Mouse (Mus musculus): ENCODE measurements around the gene Chchd10.
A peak's percentile ranks its signal among the peaks of the same experiment; 100 is the strongest.
"Not testable (repeated sequence)": the region's sequence is repeated elsewhere in the genome, so short reads cannot be mapped to it uniquely, and the experiment has no call there.

The Chchd10 gene

DNA sequence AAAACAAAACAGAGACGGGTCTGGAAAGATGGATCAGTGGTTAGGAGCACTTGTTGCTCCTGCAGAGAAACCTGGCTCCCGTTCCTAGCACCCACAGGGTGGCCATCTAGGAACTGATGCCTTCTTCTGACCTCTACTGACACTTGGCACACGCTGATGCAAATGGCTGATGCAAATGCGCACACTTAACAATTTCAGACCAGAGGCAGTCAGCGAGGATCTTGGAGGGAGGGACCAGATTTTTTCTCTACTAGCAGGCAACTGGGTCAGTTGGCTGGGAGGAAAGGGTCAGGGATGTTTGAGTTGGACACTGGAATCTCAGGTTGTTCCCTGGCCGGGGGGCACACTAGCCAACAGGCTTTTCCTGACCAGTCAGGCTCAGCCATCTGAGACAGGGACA is at the start of gene Chchd10:
Gene Chchd10 (plus strand): TSS at position 240 of the 400 bp plus-strand sequence.
- no peak for DNase-seq (ENCODE audit: low spot score)

DNA sequence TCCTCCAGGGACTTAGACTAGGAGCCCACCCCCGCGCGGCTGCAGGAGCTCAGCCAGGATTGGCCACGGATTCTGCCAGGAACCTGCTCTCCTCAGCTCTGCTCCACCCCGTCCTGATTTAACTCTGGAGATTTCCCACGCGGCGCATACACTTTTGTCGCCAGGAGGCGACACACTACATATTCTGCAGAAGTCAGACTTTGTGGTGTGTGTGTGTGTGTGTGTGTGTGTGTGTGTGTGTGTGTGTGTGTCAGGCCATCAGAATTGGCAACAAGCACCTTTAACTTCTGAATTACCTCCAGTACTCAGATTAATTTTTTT is 49.7 kb upstream of the Chchd10 start:
- DNase-seq (ENCODE audit: low spot score) = peak; percentile 86

DNA sequence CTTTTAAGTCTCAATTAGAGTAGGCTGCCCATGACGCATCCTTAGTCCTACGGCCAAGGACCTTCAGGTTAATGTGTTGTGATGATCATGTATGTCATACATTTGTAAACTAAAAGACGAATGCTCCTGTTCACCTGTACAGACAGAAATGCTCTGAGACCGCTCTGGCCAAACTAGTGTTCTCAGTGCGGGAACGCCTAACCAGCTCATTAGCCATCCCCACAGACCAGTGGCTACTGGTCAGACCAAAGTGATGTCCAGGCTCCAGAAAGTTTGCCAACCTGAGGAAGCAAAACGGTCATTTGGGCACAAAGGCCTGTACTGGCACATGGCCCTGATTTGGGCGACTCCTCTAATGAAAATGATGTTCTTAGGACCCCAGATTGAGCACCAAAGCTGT is 48.2 kb upstream of the Chchd10 start:
- no peak for DNase-seq (ENCODE audit: low spot score)

DNA sequence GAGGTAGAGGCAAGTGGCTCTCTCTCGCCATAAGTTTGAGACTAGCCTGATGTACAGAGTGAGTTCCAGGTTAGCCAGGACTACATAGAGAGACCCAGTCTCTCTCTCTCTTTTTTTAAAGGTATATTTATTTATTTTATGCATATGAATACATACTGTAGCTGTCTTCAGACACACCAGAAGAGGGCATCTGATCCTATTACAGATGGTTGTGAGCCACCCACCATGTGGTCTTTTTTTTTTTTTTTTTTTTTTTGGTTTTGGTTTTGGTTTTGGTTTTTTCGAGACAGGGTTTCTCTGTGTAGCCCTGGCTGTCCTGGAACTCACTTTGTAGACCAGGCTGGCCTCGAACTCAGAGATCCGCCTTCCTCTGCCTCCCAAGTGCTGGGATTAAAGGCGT is 45.4 kb upstream of the Chchd10 start:
- DNase-seq (ENCODE audit: low spot score) = not testable (repeated sequence)

DNA sequence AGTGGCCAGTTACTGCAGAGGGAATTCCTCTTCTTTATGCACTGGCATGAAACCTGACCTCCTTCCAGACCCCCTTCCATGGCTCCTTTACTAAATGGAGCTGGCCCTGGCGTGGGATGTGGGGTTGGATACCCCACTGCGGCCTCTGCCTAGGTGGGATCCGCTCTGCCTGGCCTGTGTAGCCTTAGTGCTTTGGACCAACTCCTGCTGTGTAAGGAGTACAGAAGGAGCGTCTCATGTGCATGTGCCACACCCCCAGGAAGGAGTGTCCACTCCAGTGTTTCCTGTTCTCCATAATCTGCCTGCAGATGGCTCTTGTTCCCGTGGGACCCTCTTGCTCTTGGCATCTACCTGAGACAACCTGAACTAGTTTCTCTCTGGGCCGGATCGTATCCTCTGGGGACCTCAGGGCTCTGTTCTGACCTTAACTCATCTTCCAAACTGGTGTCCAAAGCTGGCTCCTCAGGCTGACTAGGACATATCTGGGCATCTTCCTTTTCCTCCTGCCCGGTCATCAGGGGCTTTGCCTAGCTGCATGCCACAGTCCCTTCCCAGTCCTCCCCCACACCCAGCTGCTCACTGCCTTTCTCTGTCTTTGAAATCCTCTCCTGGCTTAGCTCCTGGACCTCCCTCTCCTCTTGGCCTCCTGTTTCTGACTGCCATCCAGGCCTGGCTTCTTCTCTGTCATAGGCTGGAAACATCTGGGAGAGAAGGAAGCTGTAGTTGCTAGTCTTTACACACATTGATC is 43.4 kb upstream of the Chchd10 start:
- DNase-seq (ENCODE audit: low spot score) = peak; percentile 43

DNA sequence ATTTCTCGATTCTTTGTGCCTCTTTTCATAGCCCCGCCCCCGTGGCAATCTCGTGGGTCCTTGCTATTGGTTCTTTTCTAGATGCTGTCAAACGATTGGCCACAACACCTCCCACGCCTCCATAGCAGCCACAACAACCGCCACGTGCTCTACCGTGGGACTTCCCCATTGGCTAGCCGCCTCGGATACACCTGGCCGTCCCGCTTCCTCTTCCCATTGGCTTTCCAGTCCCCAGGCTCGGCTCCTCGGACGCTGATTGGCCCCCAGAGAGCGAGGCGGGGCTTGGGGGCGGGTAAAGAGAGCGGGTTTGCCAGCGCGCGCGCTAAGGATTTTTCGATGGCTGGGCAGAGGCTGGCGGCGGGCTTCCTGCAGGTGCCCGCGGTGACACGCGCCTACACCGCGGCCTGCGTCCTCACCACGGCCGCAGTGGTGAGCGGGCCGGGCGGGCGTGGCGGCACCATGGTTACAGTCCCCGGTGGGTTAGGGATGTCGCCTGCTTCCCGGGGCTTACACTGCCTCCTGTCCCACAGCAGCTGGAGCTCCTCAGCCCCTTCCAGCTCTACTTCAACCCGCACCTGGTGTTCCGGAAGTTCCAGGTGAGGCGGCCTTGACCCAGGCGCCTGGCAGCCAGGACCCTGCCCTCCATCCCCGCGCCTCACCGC is 39.7 kb upstream of the Chchd10 start, which contains the start of gene Derl3:
Gene Derl3 (plus strand): TSS at position 325 of the 662 bp plus-strand sequence.
- DNase-seq (ENCODE audit: low spot score) = peak; percentile 95

DNA sequence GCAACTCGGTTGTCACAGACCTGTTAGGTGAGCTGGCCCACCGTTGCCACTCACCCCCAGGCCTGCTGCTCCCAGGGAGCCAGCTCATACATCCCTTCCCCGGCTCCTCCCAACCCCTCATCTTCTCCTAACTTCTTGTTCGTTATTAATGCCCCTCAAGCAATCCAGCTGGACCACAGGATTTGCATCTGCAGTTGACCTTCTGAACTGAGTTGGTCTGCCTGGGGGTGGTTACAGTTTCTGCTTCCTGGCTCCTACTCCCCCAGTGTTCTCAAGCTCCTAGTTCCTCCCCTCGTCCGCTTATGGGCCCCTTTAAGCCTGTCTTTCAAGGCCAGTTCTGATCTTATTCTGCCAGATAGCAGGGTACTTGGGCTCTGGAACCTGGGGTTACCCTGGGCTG is 38.3 kb upstream of the Chchd10 start:
- no peak for DNase-seq (ENCODE audit: low spot score)

DNA sequence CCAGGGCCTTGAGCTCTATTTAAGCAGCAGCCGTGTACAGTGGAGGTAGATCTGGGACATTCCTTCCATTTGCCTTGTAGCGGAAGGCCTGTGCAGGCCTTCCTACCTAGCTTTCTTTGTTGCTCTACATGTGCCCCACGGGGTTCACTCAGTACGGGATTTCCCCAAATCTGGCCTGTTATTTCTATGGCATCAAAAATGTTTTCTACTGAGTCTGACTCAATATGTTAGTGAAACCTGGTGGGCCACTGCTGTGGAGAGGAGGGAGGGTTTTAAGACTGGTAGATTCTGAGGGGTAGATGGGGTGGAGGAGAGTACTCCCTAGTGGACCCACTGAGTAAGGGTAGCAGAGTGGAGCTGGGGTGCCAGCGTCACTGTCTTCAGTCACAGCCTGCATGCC is 37.2 kb upstream of the Chchd10 start:
- DNase-seq (ENCODE audit: low spot score) = no peak

DNA sequence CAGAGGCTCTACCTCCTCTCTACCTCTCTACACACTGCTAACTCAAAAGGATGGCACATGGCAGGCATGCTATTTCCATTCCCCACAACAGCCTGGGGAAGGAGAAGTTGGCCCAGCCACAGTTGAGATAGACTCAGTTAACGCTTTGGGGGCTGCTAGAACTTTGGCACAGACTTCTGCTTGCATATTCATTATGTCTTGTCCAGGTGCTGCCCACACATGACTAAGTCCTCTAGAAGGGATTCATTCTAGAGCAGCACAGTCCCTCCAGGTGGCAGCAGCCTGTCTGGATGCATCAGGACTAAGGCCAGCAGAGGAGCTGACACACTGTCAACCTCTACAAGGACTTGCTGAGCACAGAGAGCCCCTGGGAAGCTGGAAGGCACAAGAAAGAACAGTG is 36.7 kb upstream of the Chchd10 start:
- no peak for DNase-seq (ENCODE audit: low spot score)

DNA sequence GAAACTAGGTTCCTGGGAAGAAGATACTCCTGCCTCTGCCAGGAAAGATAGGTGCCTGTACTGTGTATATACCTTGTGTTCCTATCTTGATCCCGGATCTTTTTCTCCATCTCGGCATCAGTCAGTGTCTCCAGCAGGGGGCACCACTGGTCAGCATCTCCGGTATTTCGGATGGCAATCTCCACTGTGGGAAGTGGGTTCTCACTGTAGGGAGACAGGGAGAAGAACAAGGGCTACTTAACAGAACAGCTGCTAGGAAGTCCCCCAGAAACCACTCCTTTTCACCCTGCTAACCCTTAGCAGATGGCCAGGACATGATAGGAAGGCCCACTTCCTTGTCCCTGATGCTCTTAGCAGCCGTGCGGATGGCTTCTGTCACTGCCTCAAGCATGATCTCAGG is 35.6 kb upstream of the Chchd10 start:
- peak; percentile 82 for DNase-seq (ENCODE audit: low spot score)

DNA sequence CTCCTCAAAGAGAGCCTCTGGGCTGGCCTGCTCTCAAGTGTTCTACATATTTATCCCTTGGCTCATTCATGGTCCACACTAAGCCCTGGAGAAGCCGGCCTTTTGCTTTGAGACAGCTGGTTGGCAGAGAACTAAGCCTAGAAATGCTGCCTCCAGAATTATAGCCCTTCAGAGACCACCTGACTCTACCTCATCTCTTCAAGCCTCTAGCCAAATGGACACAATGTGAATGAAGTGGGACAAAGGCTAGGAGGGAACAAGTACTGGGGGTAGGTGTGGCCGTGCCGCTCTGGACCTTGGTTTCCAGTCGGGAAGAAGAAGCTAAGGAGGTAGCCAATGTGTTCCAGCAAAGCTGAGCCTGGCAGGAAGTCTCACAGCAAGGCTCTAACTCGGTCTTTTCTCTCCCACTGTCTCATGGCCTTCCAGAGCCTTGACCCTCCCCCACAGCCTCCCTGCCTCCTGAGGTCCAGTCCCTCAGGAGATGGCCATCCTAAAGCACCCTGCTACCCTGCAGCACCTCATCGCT is 34.8 kb upstream of the Chchd10 start:
- no peak for DNase-seq (ENCODE audit: low spot score)

DNA sequence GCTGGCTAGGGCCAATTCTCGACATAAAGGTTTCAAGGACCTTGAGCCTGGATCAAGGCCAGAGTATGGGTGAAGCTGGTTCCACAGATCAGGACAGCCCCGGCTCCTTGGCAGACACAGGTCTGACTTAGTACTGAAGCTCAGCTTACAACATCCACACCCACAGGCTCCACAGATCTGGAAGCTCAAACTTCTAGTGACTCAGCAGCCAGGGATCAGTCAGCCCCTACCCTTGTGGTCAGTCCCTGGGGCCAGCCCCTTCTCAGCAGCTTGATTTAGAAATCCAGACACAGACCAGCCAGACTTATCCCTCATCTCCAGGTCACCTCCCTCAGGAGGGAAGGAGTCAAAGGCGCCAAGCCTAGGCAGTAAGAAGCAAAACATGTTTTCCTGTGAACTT is 34.1 kb upstream of the Chchd10 start:
- peak; percentile 61 for DNase-seq (ENCODE audit: low spot score)

DNA sequence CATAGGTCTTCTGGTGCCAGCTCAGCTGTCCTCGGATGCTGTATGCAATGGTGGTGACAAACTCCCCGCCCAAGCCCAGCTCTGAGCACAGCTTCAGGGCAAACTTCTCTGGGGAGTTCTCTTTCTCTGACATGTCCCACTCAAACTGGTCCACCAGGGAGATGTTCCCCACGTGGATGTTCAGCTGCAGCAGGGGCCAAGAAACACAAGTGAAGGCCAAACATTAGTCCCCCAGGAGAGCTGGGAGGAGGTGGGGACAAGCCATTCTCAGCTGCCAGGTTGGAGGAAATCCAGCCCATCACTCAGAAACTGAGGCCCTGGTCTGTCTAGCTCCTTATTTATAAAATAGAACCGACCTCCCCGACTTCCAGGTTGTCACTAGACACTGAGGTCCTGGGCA is 28.5 kb upstream of the Chchd10 start:
- DNase-seq (ENCODE audit: low spot score) = no peak

DNA sequence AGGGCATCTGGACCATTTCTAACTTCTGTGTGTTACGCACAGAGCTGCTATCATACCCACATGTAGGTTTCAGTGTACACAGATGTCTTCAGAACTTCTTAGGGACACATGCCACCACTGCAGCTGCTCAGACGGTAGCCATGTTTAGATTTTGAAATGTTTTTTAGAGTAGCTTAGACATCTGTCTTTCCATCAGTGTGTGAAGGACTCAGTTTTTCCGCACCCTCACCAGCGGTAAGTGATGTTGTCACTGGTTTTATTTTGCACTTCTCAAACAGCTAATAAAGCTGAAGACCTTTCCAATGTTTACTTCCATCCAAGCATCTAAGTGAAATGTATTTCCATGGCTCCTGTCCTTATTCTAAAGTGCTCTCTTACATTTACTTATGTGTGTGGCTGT is 26.0 kb upstream of the Chchd10 start:
- no peak for DNase-seq (ENCODE audit: low spot score)

DNA sequence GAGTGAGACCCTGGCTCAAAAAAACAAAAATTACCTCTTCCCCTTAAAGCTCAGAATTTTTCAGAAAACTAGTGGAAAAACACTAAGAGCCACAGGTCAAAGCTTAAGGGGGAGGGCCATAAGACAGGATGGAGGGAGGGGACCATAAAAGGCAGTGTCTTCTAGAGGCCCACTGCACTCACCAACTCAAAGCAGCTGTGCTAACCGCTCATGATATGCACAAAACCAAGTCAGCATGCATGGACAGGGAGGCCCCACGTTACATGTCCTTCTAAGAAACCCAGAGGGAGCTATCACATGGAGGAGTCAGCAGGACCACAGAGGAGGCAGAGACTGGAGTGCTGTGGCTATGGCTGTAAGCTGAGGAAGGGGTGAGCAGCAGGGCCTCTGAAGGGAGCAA is 22.2 kb upstream of the Chchd10 start:
- no peak for DNase-seq (ENCODE audit: low spot score)

DNA sequence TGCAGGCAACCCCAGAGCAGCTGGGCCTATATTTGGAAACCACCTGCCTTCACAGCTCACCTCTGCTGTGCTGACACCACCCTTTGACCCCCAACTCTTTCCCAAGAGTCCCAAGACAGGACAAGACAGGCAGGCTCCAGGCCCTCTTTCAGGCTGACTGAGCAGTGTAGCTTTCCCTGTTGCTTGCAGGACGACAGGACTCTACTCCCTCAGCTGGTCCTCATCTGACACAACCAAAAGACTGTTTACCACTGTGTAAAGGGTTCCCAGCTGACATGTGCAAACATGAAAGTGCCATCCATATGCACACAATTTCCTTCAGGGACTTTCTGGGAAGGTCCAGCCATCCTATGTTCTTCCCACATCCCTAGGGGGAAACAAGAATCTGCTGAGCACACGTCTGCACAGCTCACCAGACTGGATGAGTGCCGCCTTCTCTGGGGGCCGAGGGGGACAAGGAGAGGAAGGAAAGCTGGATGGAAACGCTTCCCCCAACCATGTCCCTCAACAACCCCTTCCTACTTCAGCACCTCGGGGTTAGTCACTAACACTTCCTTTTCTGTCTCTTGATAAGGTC is 19.8 kb upstream of the Chchd10 start:
- no peak for DNase-seq (ENCODE audit: low spot score)

DNA sequence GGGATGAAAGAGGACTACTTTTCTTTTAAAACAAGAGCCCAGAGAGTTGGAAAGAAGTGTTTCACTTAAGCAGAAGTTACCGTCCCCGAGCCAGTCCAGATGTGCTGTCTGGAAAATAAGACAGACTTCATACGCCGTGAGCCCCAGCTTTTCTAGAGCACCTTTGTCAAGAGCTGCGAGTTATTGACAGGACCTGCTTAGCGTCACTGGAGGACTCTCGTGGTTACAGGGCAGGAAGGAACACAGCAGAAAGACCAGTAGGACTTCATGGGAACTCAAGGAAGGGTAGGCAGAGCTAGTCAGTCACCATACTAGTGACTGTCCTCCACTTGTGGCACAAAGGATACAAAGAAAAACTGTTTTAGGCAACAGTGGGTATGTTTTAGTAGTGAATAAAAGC is 17.4 kb upstream of the Chchd10 start:
- DNase-seq (ENCODE audit: low spot score) = no peak

DNA sequence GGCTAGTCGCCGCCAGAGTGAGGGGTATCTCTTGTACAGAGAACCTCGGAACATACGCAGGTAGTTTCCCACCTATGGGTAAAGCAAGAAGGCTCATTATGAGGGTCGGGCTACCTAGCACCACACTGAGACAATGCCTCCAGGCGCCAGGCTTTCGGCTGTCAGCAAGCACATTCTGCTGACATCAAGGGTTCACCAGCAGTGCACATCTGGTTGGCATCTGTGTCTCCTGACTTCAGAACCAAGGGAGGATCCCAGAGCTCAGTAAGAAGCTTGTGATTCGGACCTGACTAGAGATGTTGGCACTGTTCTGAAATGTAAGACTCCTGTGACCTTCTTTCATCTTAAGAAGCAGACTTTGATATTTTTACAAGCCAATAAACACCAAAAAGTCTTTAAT is 16.1 kb upstream of the Chchd10 start:
- DNase-seq (ENCODE audit: low spot score) = no peak

DNA sequence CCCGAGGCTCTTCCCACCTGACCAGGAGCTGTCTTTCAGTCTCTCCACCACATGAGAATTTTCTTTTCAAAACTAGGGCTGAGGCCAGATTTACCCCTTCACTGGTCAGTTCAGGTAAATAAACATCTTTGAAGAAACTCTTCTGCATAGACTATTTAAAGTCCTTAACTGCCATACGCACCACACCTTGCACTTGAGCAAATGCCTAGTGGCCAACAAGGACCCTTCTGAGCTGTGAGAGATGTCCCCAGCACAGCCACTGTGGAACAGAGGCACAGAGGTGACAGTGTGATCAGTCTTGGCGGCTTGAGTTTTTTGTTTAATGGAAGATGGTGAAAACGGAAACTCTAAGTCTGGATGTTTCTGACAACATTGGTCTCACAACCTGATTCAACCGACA is 13.9 kb upstream of the Chchd10 start:
- no peak for DNase-seq (ENCODE audit: low spot score)

DNA sequence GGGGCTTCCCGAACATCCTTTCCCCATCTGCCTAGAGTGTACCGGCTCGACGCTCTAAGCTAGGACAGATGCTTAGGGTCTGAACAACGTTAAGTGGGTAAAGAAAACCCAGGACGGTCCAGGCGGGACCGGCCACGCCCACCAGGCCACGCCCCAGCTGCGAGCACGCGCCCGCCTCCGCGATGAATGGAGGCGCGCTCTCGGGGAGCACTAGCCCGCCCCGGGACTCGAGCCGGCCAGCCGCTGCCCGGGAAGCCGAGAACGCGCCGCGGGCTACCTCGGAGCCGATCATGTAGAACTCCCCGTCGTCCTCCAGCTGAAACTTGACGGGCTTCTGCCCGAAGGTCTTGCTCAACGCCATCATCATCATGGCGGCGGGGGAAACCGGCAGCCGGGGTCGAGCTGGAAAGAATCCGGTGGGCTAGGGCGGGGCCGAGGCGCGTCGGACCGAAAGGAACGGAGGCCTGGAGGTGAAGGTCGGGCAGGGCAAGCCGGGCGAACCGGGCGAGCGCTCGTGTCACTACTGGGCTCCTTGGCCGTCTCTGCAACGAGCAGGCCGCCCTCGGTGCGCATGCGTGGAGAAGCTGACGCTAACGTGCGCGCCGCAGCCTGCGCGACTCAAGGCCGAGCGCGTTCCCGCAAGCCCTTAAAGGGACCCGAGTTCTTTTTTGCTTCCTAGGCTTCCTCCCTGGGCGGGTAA is 11.8 kb upstream of the Chchd10 start, which contains the start of gene Smarcb1:
Gene Smarcb1 (minus strand): TSS at position 592 of the 700 bp plus-strand sequence.
- DNase-seq (ENCODE audit: low spot score) = peak; percentile 97

DNA sequence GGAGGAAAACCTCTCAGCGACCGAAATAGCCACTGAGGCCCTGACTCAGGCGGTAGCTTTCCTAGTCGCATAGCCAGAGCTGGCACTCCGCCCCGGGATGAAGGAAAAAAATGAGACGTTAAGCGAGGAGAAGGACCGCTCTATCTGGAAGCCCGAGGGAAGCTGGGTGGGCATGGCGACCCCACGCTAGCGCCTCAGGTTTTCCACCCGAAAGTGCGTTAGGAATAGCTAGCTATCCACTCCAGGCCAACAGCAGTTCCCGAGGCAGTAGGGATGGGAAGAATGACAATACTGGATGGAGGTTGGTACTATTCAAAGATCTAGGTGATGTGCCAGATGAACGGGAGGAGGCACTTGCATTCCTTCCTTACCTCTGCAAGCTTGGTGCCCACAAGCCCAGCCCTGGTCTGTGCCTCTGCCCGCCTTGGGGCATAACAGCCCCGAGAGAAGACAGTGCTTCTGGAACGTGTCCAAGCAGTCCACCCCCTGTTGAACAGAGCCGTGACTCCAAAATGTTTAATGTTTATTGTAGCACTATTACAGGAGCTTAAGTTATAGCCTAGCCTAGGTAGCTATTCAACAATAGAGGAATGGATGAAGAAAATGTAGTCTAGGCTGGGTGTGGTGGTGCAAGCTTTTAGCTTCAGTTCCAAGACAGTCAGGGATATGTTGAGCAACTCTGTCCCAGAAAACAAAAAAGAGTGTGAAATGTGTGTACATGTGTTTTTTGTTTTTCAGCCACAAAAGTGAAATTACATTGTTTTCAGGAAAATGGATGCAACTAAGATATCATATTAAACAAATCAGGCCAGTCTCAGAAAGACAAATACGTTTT is 11.0 kb upstream of the Chchd10 start:
- no peak for DNase-seq (ENCODE audit: low spot score)

DNA sequence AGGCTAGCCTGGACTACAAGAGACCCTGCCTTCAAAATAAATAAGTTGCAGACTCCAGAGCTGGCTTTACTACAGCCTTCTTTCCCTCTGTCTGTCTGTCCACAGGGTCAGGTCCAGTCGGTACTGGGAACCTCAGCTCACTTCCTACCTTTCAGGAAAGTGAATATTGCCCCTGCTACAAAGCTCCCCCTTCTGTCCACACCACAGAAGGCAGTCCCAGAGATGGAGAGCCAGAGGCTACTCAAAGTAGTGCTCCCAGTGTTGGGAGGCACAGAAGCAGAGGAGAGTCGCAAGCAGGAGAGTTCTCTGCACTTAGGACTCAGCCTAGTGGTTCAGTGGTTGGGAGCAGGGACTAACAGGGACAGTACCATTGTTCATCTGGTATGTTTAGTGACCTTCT is 8.6 kb upstream of the Chchd10 start:
- no peak for DNase-seq (ENCODE audit: low spot score)
